Mouse (Mus musculus): ENCODE results near the gene Tmed1.
"Not testable (repeated sequence)": the region's sequence is repeated elsewhere in the genome, so short reads cannot be mapped to it uniquely, and the experiment has no call there.

DNA sequence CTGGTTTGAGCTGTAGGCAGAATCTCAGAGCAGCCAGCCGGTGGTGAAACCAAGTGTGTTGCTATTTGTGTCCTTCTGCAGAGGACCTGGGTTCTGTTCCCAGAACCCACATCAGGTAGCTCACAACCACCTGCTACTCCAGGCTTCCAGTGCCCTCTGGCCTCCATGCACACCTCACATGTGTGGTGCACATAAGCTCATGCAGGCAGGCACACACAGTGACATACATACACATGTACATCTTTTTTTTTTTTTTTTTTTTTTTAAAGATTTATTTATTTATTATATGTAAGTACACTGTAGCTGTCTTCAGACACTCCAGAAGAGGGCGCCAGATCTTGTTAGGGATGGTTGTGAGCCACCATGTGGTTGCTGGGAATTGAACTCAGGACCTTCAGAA is 21.8 kb downstream of the Tmed1 start:
- not testable (repeated sequence) for TF ChIP-seq POLR2A (IDR thresholded peaks at IDR 0.05; ENCODE audit: low read depth, low read length); CTCF (IDR thresholded peaks at IDR 0.05; ENCODE audit: borderline replicate concordance, insufficient read depth, low read length)

Measured in embryonic fibroblast, embryonic 13.5 days (primary cell).